Mouse (Mus musculus): ENCODE data around the gene Dnaic1. TPM values are rescaled to one million over a fixed set of nuclear protein-coding genes. Genes with fewer than 3 reads are reported as not detected.

The Dnaic1 gene
- 3.0 and 3.7 TPM in 2 replicates for polyA plus RNA-seq (2015; fragmentation: Nextera tagmentation; extraction: Ambion mirVana)

- Histone ChIP-seq H3K9me3 (no peaks in the 10 kb centered on the region), H3K4me1 (peaks cover 5% of the 10 kb centered on the region), H3K4me2 (peak within 1 kb of the TSS; percentile 98), H3K9ac (peak within 1 kb of the TSS; percentile 51), H3K36me3 (no peaks in the 10 kb centered on the region), H3K4me3 (replicated peaks) (peak within 1 kb of the TSS; percentile 72), H3K27me3 (replicated peaks) (peaks cover 6% of the 10 kb centered on the region; the same call in 1 of the 2 replicates), H3K27ac (peak within 1 kb of the TSS; percentile 49; the same call in 1 of the 2 replicates)
- ATAC-seq (ENCODE audit: insufficient read depth, low FRiP score, low read depth), result peak; percentile 97
- 0% methylated on average over 39 of the region's 41 CpGs for WGBS
These were observed at the start of gene Dnaic1, which contains the start of gene Fam219a for GRCm38 (mm10) chr4:41569411-41569885. TSS of gene Dnaic1 (plus strand) at chr4:41569775. TSS of gene Fam219a (minus strand) at chr4:41569538.

- no peaks in the 10 kb centered on the region for H3K36me3 ChIP-seq
- H3K27ac ChIP-seq, result no peak overlapping the region
- 0 out of 2 replicates have a peak, but pooled peaks cover 3% of the 10 kb centered on the region for H3K27me3 ChIP-seq (replicated peaks)
- H3K9ac ChIP-seq, result no peak overlapping the region
- ATAC-seq (ENCODE audit: insufficient read depth, low FRiP score, low read depth), result no peak
- WGBS, result 32% methylated on average over 14 of the region's 14 CpGs
- no peak overlapping the region for H3K4me2 ChIP-seq
- H3K4me3 ChIP-seq (replicated peaks), result no peak overlapping the region
- no peaks in the 10 kb centered on the region for H3K9me3 ChIP-seq
- no peaks in the 10 kb centered on the region; the same call in 1 of the 2 replicates for H3K4me1 ChIP-seq
These were observed 48.9 kb upstream of the Dnaic1 start for GRCm38 (mm10) chr4:41520641-41521040.

DNA sequence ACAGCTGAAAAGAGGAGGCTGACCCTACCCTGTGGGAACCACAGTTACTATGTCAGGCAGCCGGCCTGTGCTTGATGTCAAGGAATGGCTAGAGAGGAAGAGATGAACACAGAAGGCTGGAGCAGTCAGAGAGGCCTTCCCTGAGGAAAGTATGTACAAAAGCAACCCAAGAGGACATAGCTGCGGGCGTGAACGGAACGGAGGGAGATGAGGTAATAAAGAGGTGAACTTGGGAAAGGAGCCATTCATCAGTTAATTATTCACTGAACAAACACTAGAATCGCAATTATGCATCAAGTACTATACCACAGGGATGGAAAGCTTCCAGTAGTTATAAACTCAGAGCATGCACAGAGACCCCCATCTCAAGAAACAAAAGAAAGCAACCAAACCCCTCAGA is 47.4 kb upstream of the Dnaic1 start:
- no peak overlapping the region for H3K4me2 ChIP-seq
- ATAC-seq (ENCODE audit: insufficient read depth, low FRiP score, low read depth), result no peak
- no peaks in the 10 kb centered on the region for H3K9me3 ChIP-seq
- H3K9ac ChIP-seq, result no peak overlapping the region
- 0 out of 2 replicates have a peak, but pooled peaks cover 3% of the 10 kb centered on the region for H3K27me3 ChIP-seq (replicated peaks)
- H3K36me3 ChIP-seq, result no peaks in the 10 kb centered on the region
- no peak overlapping the region for H3K4me3 ChIP-seq (replicated peaks)
- H3K4me1 ChIP-seq, result no peaks in the 10 kb centered on the region; the same call in 1 of the 2 replicates
- no peak overlapping the region for H3K27ac ChIP-seq
- WGBS, result 81% methylated on average over 6 of the region's 6 CpGs

DNA sequence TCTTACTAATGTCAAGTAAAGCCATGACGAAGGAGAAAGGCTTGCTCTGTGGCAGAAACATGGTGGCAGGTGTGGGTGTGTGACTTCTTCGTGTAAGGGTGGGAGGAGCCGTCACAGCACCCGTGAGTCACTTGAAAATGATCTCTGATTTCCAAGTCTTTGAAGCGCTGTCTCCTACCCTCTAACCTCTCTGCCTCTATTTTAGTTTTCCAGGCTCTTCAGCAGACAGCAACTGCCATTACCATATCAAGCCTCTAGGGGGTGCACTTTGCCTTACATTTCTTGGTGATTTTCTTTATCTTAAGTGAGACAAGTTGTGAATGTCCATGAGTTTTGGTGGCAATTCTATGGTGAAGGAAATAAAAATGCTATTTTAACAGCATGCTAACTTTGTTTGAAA is 46.8 kb upstream of the Dnaic1 start:
- 48% methylated on average over 5 of the region's 5 CpGs for WGBS
- Histone ChIP-seq H3K4me2 (no peak overlapping the region), H3K27me3 (replicated peaks) (0 out of 2 replicates have a peak, but pooled peaks cover 3% of the 10 kb centered on the region), H3K4me3 (replicated peaks) (no peak overlapping the region), H3K36me3 (no peaks in the 10 kb centered on the region), H3K9ac (no peak overlapping the region), H3K27ac (no peak overlapping the region), H3K9me3 (no peaks in the 10 kb centered on the region), H3K4me1 (no peaks in the 10 kb centered on the region; the same call in 1 of the 2 replicates)
- ATAC-seq (ENCODE audit: insufficient read depth, low FRiP score, low read depth), result no peak

GRCm38 (mm10) chr4:41523839-41524238 is 45.7 kb upstream of the Dnaic1 start:
- WGBS, result 67% methylated on average over 7 of the region's 7 CpGs

DNA sequence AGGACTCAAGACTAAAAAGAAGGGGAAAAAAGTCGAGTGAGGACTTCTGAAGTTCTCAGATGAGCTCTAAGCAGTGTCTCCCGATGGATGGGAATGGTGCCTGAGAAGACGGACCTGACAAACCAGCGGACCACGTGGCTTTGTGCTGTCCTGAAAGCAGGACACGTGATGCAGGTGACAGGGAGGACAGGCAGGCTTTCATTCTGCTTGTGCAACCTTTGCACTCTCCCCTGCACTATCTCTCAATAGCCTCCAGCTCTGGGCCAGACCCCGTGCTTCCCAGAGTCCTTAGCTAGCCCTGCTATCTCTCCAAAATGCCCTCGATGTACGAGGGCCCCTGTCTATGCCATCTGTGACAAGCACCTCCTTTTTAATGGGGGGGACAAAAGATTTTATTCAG is 44.7 kb upstream of the Dnaic1 start:
- no peak overlapping the region for H3K4me3 ChIP-seq (replicated peaks)
- H3K4me2 ChIP-seq, result no peak overlapping the region
- no peak overlapping the region for H3K9ac ChIP-seq
- H3K36me3 ChIP-seq, result no peaks in the 10 kb centered on the region
- WGBS, result 65% methylated on average over 9 of the region's 9 CpGs
- no peak for ATAC-seq (ENCODE audit: insufficient read depth, low FRiP score, low read depth)
- 0 out of 2 replicates have a peak, but pooled peaks cover 3% of the 10 kb centered on the region for H3K27me3 ChIP-seq (replicated peaks)
- H3K9me3 ChIP-seq, result no peaks in the 10 kb centered on the region
- H3K27ac ChIP-seq, result no peak overlapping the region
- no peaks in the 10 kb centered on the region; the same call in 1 of the 2 replicates for H3K4me1 ChIP-seq

More at GRCm38 (mm10) chr4:41523839-41524238, 45.7 kb upstream of the Dnaic1 start:
- Histone ChIP-seq H3K4me3 (replicated peaks) (no peak overlapping the region), H3K27ac (no peak overlapping the region), H3K27me3 (replicated peaks) (0 out of 2 replicates have a peak, but pooled peaks cover 3% of the 10 kb centered on the region), H3K9ac (no peak overlapping the region), H3K4me1 (no peaks in the 10 kb centered on the region; the same call in 1 of the 2 replicates), H3K9me3 (no peaks in the 10 kb centered on the region), H3K4me2 (no peak overlapping the region), H3K36me3 (no peaks in the 10 kb centered on the region)
- ATAC-seq (ENCODE audit: insufficient read depth, low FRiP score, low read depth), result no peak

GRCm38 (mm10) chr4:41526553-41526952 is 43.0 kb upstream of the Dnaic1 start:
- H3K9ac ChIP-seq, result no peak overlapping the region
- H3K4me2 ChIP-seq, result no peak overlapping the region
- H3K4me3 ChIP-seq (replicated peaks), result no peak overlapping the region
- 71% methylated on average over 7 of the region's 7 CpGs for WGBS
- no peaks in the 10 kb centered on the region for H3K4me1 ChIP-seq
- no peaks in the 10 kb centered on the region for H3K36me3 ChIP-seq
- no peak for ATAC-seq (ENCODE audit: insufficient read depth, low FRiP score, low read depth)
- H3K9me3 ChIP-seq, result no peaks in the 10 kb centered on the region
- H3K27ac ChIP-seq, result no peak overlapping the region
- H3K27me3 ChIP-seq (replicated peaks), result no peaks in the 10 kb centered on the region

- Histone ChIP-seq H3K27ac (no peak overlapping the region), H3K27me3 (replicated peaks) (no peaks in the 10 kb centered on the region), H3K36me3 (no peaks in the 10 kb centered on the region), H3K9ac (no peak overlapping the region), H3K4me2 (no peak overlapping the region), H3K4me1 (no peaks in the 10 kb centered on the region), H3K4me3 (replicated peaks) (no peak overlapping the region), H3K9me3 (no peaks in the 10 kb centered on the region)
- 53% methylated on average over 13 of the region's 13 CpGs for WGBS
- ATAC-seq (ENCODE audit: insufficient read depth, low FRiP score, low read depth), result no peak
These were observed 42.5 kb upstream of the Dnaic1 start for GRCm38 (mm10) chr4:41527076-41527475.

DNA sequence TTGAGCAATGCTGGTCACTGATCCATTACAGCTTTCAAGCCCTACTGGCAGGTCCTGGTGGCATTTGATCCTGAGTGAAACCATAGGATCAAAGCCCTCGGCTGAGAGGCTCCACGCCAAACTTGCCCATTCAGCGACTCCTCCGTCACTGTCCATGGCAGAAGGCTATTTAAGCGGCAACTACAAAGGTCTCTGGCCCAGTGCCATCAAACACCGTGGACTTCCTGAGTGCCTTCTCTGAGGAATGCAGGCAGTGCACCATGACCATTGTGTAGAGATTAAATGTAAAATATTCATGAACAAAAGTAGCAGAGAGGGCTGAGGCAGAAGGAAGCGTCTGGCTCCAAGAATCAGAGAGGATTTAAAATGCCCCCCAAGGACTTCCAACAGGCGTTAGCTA is 41.6 kb upstream of the Dnaic1 start:
- no peaks in the 10 kb centered on the region for H3K4me1 ChIP-seq
- H3K9me3 ChIP-seq, result no peaks in the 10 kb centered on the region
- H3K27ac ChIP-seq, result no peak overlapping the region
- no peaks in the 10 kb centered on the region for H3K27me3 ChIP-seq (replicated peaks)
- ATAC-seq (ENCODE audit: insufficient read depth, low FRiP score, low read depth), result no peak
- H3K9ac ChIP-seq, result no peak overlapping the region
- H3K4me2 ChIP-seq, result no peak overlapping the region
- no peak overlapping the region for H3K4me3 ChIP-seq (replicated peaks)
- no peaks in the 10 kb centered on the region for H3K36me3 ChIP-seq
- 33% methylated on average over 8 of the region's 8 CpGs for WGBS

- no peaks in the 10 kb centered on the region for H3K4me1 ChIP-seq
- H3K27ac ChIP-seq, result no peak overlapping the region
- H3K27me3 ChIP-seq (replicated peaks), result no peaks in the 10 kb centered on the region
- no peak for ATAC-seq (ENCODE audit: insufficient read depth, low FRiP score, low read depth)
- H3K9ac ChIP-seq, result no peak overlapping the region
- no peaks in the 10 kb centered on the region for H3K36me3 ChIP-seq
- 26% methylated on average over 6 of the region's 6 CpGs for WGBS
- no peaks in the 10 kb centered on the region for H3K9me3 ChIP-seq
- H3K4me2 ChIP-seq, result no peak overlapping the region
- H3K4me3 ChIP-seq (replicated peaks), result no peak overlapping the region
These were observed 37.2 kb upstream of the Dnaic1 start for GRCm38 (mm10) chr4:41532420-41532819.

- no peaks in the 10 kb centered on the region for H3K4me1 ChIP-seq
- no peak overlapping the region for H3K4me2 ChIP-seq
- H3K27me3 ChIP-seq (replicated peaks), result no peaks in the 10 kb centered on the region
- H3K4me3 ChIP-seq (replicated peaks), result no peak overlapping the region
- H3K27ac ChIP-seq, result no peak overlapping the region
- no peaks in the 10 kb centered on the region for H3K9me3 ChIP-seq
- 73% methylated on average over 5 of the region's 5 CpGs for WGBS
- H3K9ac ChIP-seq, result no peak overlapping the region
- ATAC-seq (ENCODE audit: insufficient read depth, low FRiP score, low read depth), result no peak
- H3K36me3 ChIP-seq, result no peaks in the 10 kb centered on the region
These were observed 34.7 kb upstream of the Dnaic1 start for GRCm38 (mm10) chr4:41534866-41535265.

- Histone ChIP-seq H3K9me3 (no peaks in the 10 kb centered on the region), H3K27ac (no peak overlapping the region), H3K4me2 (no peak overlapping the region), H3K4me3 (replicated peaks) (no peak overlapping the region), H3K36me3 (no peaks in the 10 kb centered on the region), H3K9ac (no peak overlapping the region), H3K4me1 (no peaks in the 10 kb centered on the region), H3K27me3 (replicated peaks) (no peaks in the 10 kb centered on the region)
- 76% methylated on average over 8 of the region's 8 CpGs for WGBS
- ATAC-seq (ENCODE audit: insufficient read depth, low FRiP score, low read depth), result no peak
These were observed 27.4 kb upstream of the Dnaic1 start for GRCm38 (mm10) chr4:41542136-41542535.

Data from stomach, embryonic 15.5 days (tissue).